Mouse (Mus musculus): ENCODE data around the gene C1qtnf4.

GRCm38 (mm10) chr2:90906721-90907120 is 21.1 kb downstream of the C1qtnf4 start:
- no peak for TF ChIP-seq TAL1 (IDR thresholded peaks at IDR 0.05; ENCODE audit: low read length)
- TF ChIP-seq GATA1 (IDR thresholded peaks at IDR 0.05; ENCODE audit: low read length): no peak

All from erythroblast, embryonic 14.5 days (primary cell).